Mouse (Mus musculus): ENCODE data around the gene Itgb4. TPM values are rescaled to one million over a fixed set of nuclear protein-coding genes. Genes with fewer than 3 reads are reported as not detected.
A peak's percentile ranks its signal among the peaks of the same experiment; 100 is the strongest.

Gene Itgb4
- polyA plus RNA-seq, 1 experiment from 2014 or later: 2.9 TPM

DNA sequence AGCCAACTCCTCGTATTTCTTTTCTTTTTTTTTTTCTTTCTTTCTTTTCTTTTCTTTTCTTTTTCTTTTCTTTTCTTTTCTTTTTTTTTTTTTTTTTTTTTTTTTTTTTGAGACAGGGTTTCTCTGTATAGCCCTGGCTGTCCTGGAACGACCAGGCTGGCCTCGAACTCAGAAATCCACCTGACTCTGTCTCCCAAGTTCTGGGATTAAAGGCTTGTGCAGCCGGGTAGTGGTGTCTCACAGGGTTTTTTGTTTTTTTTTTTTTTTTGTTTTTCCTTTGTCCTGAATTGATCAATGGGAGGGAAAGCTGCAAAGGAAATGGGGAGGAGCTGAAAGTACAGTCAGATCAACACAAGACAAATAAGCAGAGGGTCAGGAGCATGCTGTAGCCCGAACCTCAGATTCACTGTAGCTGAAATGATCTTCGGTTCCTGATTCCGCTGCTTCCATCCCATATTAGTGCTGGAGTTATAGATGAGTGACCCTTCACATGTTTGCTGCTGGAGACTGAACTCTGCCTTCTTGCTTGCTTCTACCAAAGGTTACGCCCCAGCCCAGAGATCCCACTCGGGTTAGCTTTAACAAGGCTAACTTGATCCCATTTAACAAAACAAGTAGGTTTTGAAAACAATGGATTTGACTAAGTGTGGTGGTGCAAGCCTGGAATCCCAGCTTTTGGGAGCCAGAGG lies 53.8 kb downstream of the Itgb4 start:
- Histone ChIP-seq H3K27me3 (ENCODE audit: insufficient read depth, low read length) (no peaks in the 10 kb centered on the region), H3K9ac (ENCODE audit: low read depth, low read length) (no peak overlapping the region), H3K36me3 (ENCODE audit: insufficient read depth, low read length) (0 out of 2 replicates have a peak, but pooled peaks cover 4% of the 10 kb centered on the region), H3K4me1 (replicated peaks; ENCODE audit: insufficient read depth, low read length) (peaks cover 10% of the 10 kb centered on the region), H3K9me3 (replicated peaks; ENCODE audit: low read length) (no peaks in the 10 kb centered on the region), H3K4me2 (ENCODE audit: low read length) (no peak overlapping the region), H3K4me3 (replicated peaks; ENCODE audit: low read depth, low read length) (no peak overlapping the region), H3K27ac (no peak overlapping the region)
- 83% methylated on average over 9 of the region's 9 CpGs for WGBS
- TF ChIP-seq CTCF (IDR thresholded peaks at IDR 0.05; ENCODE audit: low read depth): no peak
- ATAC-seq (replicated peaks; ENCODE audit: low FRiP score, low read depth) (no peak), DNase-seq (ENCODE audit: low spot score) (no peak)

GRCm38 (mm10) chr11:116029086-116029865 lies 54.8 kb downstream of the Itgb4 start:
- Histone ChIP-seq H3K9ac (ENCODE audit: low read depth, low read length) (no peak overlapping the region), H3K4me3 (replicated peaks; ENCODE audit: low read depth, low read length) (peak overlapping the region; percentile 69), H3K27me3 (ENCODE audit: insufficient read depth, low read length) (no peaks in the 10 kb centered on the region), H3K27ac (0 out of 2 replicates have a peak overlapping the region, but pooled peaks have one; percentile 99), H3K36me3 (ENCODE audit: insufficient read depth, low read length) (no peaks in the 10 kb centered on the region), H3K9me3 (replicated peaks; ENCODE audit: low read length) (no peaks in the 10 kb centered on the region), H3K4me2 (ENCODE audit: low read length) (peak overlapping the region; percentile 67), H3K4me1 (replicated peaks; ENCODE audit: insufficient read depth, low read length) (peaks cover 10% of the 10 kb centered on the region)
- no peak for ATAC-seq (replicated peaks; ENCODE audit: low FRiP score, low read depth)
- 83% methylated on average over 6 of the region's 6 CpGs for WGBS
- no peak for DNase-seq (ENCODE audit: low spot score)
- no peak for TF ChIP-seq CTCF (IDR thresholded peaks at IDR 0.05; ENCODE audit: low read depth)

DNA sequence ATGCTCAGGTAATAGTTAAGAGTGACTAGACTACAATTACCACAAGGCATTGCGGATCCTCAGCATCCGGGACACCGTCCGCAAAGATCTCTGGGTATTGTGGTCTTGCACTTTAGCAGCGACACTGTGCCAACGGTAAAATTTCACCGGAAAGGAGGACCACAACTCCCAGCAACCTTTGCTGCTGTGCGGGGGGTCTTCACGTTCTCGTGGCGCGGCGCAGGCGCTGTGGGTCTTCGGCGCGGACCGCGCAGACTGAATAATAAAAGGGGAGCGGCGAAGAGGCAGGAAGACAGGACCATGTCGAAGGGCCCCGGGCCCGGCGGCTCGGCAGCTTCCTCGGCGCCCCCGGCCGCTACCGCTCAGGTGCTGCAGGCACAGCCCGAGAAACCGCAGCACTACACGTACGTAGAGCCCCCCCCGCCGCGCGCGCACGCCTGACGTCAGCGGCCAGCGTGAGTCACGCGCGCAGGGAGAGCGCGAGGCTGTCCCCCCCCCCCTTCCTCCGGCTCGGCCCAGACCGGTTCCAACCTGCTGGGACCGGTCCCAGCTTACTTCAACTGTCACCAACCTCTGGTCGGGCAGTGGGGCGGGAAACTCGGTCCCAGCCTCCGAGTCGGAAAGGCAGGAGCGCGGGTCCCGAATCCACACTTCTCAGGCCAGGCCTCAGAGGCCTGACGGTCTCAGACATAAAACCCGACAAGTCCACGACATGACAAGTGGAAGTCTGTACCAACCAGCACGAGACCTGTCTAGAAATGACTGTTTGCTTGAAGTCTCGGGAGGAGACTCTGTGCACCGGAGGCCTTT lies 55.8 kb downstream of the Itgb4 start, which contains the start of gene Unk:
Gene Unk (plus strand): TSS at position 235 of the 810 bp plus-strand sequence.
- H3K4me3 ChIP-seq (replicated peaks; ENCODE audit: low read depth, low read length): peak within 1 kb of the TSS; percentile 69
- H3K4me1 ChIP-seq (replicated peaks; ENCODE audit: insufficient read depth, low read length): peaks cover 10% of the 10 kb centered on the region
- H3K27me3 ChIP-seq (ENCODE audit: insufficient read depth, low read length): no peaks in the 10 kb centered on the region
- under 1% methylated on average over 65 of the region's 67 CpGs for WGBS
- H3K27ac ChIP-seq: peak within 1 kb of the TSS; percentile 99
- TF ChIP-seq CTCF (IDR thresholded peaks at IDR 0.05; ENCODE audit: low read depth): no peak
- H3K4me2 ChIP-seq (ENCODE audit: low read length): peak within 1 kb of the TSS; percentile 67
- H3K36me3 ChIP-seq (ENCODE audit: insufficient read depth, low read length): no peaks in the 10 kb centered on the region
- no peaks in the 10 kb centered on the region for H3K9me3 ChIP-seq (replicated peaks; ENCODE audit: low read length)
- DNase-seq (ENCODE audit: low spot score) (peak; percentile 99), ATAC-seq (replicated peaks; ENCODE audit: low FRiP score, low read depth) (peak; percentile 96)
- peak within 1 kb of the TSS; percentile 83 for H3K9ac ChIP-seq (ENCODE audit: low read depth, low read length)

GRCm38 (mm10) chr11:116030898-116031845 lies 56.7 kb downstream of the Itgb4 start:
- no peaks in the 10 kb centered on the region for H3K27me3 ChIP-seq (ENCODE audit: insufficient read depth, low read length)
- peak; percentile 19 for ATAC-seq (replicated peaks; ENCODE audit: low FRiP score, low read depth)
- peaks cover 10% of the 10 kb centered on the region for H3K4me1 ChIP-seq (replicated peaks; ENCODE audit: insufficient read depth, low read length)
- peak overlapping the region; percentile 99 for H3K27ac ChIP-seq
- H3K36me3 ChIP-seq (ENCODE audit: insufficient read depth, low read length): no peaks in the 10 kb centered on the region
- H3K9ac ChIP-seq (ENCODE audit: low read depth, low read length): peak overlapping the region; percentile 83
- 24% methylated on average over 14 of the region's 14 CpGs for whole genome bisulfite sequencing
- H3K4me2 ChIP-seq (ENCODE audit: low read length): peak overlapping the region; percentile 67
- H3K4me3 ChIP-seq (replicated peaks; ENCODE audit: low read depth, low read length): peak overlapping the region; percentile 69
- no peaks in the 10 kb centered on the region for H3K9me3 ChIP-seq (replicated peaks; ENCODE audit: low read length)
- DNase-seq (ENCODE audit: low spot score): peak; percentile 58
- TF ChIP-seq CTCF (IDR thresholded peaks at IDR 0.05; ENCODE audit: low read depth): no peak

GRCm38 (mm10) chr11:116034584-116034983 lies 60.1 kb downstream of the Itgb4 start:
- Histone ChIP-seq H3K9me3 (replicated peaks; ENCODE audit: low read length) (no peaks in the 10 kb centered on the region), H3K4me2 (ENCODE audit: low read length) (no peak overlapping the region), H3K27me3 (ENCODE audit: insufficient read depth, low read length) (no peaks in the 10 kb centered on the region), H3K27ac (no peak overlapping the region), H3K4me3 (replicated peaks; ENCODE audit: low read depth, low read length) (no peak overlapping the region), H3K4me1 (replicated peaks; ENCODE audit: insufficient read depth, low read length) (peaks cover 10% of the 10 kb centered on the region), H3K9ac (ENCODE audit: low read depth, low read length) (no peak overlapping the region), H3K36me3 (ENCODE audit: insufficient read depth, low read length) (peaks cover 4% of the 10 kb centered on the region; the same call in 1 of the 2 replicates)
- no peak for ATAC-seq (replicated peaks; ENCODE audit: low FRiP score, low read depth)
- 92% methylated on average over 6 of the region's 6 CpGs for WGBS
- no peak for DNase-seq (ENCODE audit: low spot score)
- no peak for TF ChIP-seq CTCF (IDR thresholded peaks at IDR 0.05; ENCODE audit: low read depth)
